Mouse (Mus musculus): ENCODE results near the gene Kcnmb3. TPM values are rescaled to one million over a fixed set of nuclear protein-coding genes. Genes with fewer than 3 reads are reported as not detected.
"Not testable (repeated sequence)": the region's sequence is repeated elsewhere in the genome, so short reads cannot be mapped to it uniquely, and the experiment has no call there.

The Kcnmb3 gene
- polyA plus RNA-seq, 1 experiment = 0.08 TPM

DNA sequence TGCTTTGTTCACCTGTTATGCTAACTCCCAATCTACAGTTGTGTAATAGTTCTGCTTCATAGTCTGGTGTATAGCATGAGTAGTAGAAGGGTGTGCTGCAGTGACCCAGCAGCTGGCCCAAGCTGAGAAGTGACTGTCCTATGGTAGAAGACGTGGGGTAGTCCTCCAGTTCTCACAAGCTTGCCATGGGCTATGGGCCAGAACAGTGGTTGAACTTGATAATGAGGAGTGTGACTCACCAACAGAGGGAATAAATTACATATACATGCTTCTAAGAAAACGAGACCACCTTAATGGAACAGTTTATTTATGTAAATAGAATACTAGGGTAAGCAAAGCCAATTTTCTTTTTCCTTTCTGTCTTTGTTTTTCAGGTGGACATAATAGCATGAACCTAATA lies 61.6 kb downstream of the Kcnmb3 start:
- no peak for DNase-seq (ENCODE audit: low read depth)

DNA sequence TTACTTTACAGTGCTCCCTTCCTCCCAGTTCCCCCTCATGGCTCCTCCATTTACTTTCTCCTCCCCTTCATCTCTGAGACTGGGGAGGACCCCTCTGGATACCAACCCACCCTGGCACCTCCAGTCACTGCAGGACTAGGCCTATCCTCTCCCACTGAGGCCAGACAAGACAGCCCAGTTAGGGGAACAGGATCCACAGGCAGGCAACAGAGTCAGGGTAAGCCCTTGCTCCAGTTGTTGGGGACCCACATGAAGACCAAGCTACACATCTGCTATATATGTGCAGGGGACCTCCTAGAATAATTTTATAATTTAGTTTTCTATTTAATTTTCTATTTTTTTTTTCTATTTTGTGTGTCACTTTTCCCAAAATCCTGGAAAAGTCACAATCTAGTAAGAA lies 62.7 kb downstream of the Kcnmb3 start:
- DNase-seq (ENCODE audit: low read depth) = not testable (repeated sequence)

DNA sequence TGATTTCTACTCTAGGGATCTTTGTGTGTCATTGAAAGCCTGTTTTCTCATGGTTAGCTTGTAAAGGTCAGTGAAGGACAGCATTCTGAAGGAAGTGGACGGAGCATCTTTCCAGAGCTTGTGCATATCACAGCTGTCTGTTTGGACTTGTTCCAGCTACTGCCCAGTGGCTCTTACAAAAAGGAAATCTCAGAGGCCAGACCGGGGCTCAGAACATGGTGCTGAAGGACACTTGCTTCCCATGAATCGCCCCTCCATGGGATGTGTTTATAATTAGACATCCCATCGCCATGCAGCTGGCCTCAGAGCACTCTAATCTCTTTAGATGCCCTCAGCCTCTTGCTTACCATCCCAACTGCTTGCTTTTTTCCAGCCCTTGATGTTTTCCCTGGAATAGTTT lies 63.1 kb downstream of the Kcnmb3 start:
- DNase-seq (ENCODE audit: low read depth) = no peak

DNA sequence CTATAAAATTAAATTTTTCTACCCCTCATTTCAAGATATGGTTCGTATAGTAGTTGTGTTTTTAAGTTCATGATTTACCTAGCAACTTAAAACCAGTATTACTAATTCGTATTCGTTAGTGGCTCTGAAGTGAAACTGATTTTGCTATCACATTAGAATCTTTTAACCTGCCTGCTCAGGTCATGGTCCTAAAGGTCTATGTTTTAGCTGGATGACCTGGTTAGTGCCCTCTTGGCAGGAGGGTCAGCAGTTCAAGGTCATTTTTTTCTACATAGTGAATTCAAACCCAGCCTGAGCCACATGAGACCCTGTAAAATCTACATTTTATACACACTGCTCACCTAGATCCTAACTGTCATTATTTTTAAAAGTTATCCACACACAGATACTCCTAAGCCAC lies 63.7 kb downstream of the Kcnmb3 start:
- DNase-seq (ENCODE audit: low read depth) = no peak

DNA sequence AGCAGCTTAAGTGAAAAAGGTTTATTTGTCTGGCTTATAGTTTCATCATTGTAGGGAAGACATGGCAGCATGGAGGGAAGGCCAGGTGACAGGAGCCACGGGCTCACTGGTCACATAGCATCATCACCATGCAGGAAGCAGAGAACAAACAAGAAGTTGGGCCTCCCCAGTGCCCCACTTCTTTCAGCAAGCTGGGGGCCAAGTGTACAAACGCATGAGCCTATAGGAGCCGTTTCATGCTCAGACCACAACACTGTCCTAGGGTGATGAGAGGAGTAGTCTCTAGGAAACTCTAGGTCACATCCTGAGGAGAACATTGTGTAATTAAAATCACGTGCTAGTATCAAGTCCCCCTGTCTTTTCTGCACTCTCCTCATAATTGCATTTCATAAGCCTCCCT lies 64.3 kb downstream of the Kcnmb3 start:
- DNase-seq (ENCODE audit: low read depth) = no peak

Other genes with a start within 250 kb of the Kcnmb3 start
- 7.2 and 8.5 TPM in 2 replicates for gene Zmat3, start 126.2 kb downstream of the Kcnmb3 start, polyA plus RNA-seq (2012; rRNA removed)
- gene Pik3ca, start 94.6 kb downstream of the Kcnmb3 start, polyA plus RNA-seq (2012; rRNA removed) = 8.0 and 8.3 TPM in 2 replicates
- gene Zfp639, start 18.0 kb upstream of the Kcnmb3 start, polyA plus RNA-seq (2012; rRNA removed) = 24.2 and 25.7 TPM in 2 replicates
- gene Mfn1, start 37.2 kb upstream of the Kcnmb3 start, polyA plus RNA-seq (2012; rRNA removed) = 12.2 and 14.0 TPM in 2 replicates
- gene Gnb4, start 124.4 kb upstream of the Kcnmb3 start, polyA plus RNA-seq (2012; rRNA removed) = 36.8 and 52.1 TPM in 2 replicates
- gene Actl6a, start 214.1 kb upstream of the Kcnmb3 start, polyA plus RNA-seq (2012; rRNA removed) = 24.3 and 25.5 TPM in 2 replicates
- gene Ndufb5, start 244.8 kb upstream of the Kcnmb3 start, polyA plus RNA-seq (2012; rRNA removed) = 165 and 175 TPM in 2 replicates
- gene Mrpl47, start 245.4 kb upstream of the Kcnmb3 start, polyA plus RNA-seq (2012; rRNA removed) = 1.5 and 3.2 TPM in 2 replicates